Mouse (Mus musculus) retina, postnatal 1 day (tissue): Measurements from ENCODE around the gene Ncor2.

Experiments used
- DNase-seq: peaks from one replicate; pipeline ENCODE4 v3.0.0-alpha.2; 2012

The Ncor2 gene

DNA sequence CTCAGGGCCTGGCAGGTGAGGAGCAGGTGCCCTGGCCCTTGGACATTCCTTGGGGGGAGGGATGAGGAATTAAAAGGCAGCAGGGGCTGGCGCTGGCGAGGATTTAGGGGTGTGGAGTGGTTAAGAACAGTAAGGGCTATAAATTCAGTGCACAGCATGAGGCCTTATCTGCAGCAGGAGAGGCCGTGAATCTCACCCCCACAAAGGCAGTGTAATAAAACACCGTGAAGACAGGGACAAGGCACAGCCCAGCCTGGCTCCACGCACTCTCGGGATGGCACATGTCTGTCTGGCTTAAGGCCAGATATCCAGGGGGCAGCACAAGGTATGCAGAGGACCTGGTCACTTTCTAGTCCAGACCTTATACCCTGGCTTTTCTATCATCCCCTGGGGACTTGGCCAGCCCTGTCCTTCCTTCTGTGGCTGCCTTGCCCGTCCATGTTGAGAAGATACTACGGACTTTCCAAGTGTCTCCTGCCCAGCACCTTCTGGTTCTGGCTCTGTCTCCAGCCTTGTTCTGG, 93.9 kb downstream of the Ncor2 start:
- no peak for DNase-seq

DNA sequence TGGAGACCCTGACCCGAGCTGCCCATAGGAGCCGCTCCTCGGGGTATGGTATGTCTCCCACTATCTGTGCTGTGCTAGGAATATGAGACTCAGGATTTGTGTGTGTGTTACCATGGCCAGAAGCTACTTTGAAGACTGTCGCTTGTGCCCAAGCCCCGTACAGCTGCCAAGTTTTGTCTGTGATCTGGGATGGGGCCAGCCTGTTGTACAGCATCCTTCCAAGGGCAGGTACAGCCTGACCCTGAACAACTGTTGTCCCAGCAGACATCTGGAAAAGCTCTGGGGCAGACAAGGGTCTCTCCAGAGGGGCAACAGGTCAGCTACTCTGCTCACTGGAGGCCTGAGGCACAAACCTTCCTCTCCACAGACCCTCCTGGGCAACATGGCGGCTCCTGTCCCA, 95.3 kb downstream of the Ncor2 start:
- DNase-seq, result no peak

DNA sequence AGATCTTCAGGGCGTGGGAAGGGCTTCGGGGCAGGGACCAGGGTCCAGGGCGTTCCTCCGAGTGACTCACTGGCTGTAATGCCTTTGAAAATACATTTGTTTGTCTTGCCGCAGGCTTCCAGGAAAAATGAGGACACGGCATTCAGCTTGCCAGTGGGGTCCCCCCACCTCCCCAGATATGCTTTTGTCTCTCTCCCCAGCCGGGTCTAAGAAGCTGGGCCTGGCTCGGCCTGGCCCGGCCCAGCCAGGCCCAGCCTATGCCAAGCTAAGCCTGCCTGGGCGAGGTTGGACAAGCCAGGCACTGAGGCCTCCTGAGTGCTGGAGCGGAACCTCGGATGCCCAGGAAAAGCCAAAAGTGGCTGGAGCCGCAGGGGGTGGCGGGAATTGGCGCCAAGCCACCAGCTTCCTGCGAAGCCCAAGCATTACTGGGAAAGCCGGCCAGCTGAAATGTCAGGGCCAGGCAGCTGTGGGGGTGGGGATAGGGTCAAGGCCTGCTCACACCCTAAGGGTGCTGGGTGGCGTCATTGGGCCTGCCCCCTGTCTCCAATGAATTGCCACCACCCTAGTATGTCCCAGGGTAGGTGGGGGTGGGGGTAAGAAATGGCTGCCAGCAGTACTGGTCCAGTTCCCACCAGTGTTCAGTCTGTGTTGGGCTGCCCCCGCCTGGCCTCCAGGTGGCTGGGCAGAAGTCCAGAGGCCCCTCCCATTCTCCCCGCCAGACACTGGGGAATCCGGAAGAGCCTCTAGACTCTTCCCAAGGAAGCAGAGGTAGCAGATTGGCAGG, 97.5 kb downstream of the Ncor2 start:
- peak; percentile 86 for DNase-seq

DNA sequence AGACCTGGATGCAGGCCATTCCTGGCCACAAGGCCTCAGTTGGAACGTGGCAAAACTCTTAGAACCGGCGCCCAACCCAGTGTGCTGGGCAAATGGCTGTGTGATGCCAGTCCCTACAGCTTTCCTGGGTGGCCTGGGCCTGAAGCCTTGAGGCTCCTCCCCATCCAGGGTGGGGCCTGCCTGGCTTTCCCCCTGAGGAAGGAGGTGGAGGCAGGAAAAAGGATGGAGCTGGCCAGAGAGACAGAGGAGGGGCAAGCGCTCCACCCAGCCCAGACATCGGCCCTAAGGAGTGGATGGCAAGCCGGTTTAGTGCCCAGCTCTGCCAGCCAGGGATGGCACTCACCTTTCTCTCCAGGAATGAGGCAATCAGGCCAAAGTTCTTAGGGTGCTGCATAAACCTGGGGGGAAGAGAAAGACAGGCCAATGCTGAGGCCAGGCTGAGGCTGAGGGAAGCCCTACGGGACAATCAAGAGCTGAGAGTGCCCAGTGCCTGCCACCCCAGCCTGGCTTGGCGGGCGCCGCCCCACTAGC, 98.2 kb downstream of the Ncor2 start:
- no peak for DNase-seq

DNA sequence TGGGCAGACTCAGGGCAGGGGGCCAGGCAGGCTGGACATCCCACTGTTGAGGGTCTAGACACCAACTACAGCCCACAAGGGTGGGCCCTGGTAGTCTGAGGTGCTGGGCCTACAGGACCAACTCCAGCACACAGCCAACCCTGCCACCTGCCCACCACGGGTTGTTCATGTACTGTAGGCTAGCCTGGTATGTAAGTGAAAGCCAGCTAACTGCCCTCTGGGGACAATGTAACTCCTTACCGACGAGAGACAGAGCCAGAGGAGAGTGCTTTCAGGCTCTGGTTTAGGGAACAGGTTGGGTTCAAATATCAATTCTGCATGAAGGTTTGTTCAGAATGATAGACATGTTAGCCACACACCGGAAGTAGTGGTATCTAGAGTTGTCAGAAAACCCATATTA, 98.7 kb downstream of the Ncor2 start:
- no peak for DNase-seq

DNA sequence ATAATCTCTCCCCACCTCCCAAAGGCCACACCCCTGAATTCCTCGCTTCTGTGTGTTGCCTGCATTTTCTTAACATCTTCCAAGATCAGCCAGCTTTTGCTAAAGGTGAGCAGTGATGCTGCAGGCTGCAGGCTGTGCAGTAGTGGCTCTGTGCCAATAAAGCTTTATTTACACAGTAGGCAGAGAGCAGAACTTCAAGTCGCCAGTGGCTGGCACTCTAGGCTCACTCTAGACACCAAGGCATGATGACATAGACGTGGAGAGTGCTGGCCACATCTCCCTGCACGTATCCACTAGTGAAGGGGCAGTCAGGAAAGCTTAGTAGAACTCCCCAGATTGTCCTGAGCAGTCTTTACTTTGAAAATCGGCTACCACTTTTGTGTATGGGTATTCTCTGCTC, 100.8 kb downstream of the Ncor2 start:
- no peak for DNase-seq

DNA sequence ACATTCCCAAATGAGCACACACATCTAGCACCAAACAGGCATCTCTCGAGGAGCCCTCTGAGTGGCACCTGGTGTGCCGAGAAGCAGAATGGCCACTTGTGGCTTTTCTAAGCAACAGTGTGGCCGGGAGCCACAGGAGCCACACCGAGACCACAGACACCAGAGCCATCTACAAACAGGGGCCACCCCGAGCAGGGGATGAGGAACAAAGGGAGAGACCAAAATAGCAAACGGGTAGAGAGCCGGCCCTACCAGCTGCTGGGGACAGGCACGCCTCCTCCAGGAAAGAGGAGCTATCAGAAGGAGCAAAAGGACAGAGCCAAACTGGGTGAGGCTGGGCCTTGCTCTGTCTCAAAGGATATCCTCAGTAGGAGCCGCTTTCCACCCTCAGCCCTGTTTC, 102.8 kb downstream of the Ncor2 start:
- no peak for DNase-seq

DNA sequence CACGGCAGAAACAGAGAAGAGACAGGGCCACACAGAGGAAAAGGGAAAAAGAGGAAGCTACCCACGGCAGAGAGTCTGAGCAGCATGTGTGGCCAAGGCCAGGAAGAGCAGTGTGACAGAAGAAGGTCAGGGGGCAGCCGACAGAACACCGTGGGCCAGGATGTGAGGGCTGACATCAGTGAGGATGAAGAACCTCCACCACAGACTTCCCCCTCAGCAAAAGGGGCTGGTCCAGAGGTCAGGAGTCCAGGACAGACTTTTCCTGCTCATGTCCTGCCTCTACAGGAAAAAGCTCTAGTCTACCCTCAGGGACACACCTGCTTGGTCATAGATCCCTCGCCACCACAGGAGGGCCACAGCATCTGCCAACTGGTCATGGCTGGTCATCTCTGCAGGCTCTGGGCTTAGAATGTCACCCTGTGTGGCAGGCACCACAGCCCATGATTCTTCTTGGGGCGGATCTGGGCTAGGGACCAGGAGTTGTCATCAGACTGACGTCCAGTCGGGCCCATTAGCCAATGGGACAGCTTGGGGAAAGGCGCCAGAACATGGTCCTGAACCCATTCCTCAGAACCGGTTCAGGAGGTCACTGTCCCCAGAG, 104.3 kb downstream of the Ncor2 start:
- DNase-seq, result no peak

DNA sequence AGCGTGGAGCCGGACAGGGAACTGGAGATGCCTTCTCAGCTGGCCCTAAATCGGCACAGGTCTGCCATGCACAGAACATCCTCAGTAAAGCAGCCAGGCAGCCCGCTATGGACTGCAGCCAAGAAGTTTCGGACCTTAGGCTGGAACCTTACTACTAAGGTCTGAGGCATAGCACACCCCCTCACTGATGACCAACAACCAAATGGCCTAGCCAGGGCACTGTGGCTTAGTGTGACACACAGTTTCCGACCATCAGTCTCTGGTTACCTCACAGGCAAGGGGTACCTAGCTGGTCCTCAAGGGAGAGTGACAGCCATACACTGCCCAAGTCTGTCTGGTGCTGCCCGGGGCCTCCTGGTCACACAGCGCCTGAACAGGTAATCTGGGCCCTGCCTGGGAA, 105.1 kb downstream of the Ncor2 start:
- no peak for DNase-seq

DNA sequence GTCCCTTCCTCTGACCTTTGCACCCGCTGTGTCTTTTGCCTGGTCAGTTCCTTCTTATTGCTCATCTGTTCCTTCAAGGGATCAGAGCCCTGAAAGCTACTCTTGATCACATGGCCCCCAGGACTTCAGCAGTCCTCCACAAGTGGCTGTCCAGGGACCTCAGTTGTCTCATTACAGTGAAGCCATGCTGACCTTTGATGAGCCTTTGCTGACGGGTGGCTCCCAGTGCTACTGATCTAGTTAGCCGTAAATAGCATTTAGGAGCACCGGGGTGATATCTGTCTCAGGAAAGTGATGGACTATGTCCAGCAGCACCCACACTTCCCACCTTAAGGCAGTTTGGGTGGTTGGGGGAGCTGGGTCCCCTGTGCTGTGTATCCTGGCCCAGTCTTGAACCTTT, 105.7 kb downstream of the Ncor2 start:
- no peak for DNase-seq

DNA sequence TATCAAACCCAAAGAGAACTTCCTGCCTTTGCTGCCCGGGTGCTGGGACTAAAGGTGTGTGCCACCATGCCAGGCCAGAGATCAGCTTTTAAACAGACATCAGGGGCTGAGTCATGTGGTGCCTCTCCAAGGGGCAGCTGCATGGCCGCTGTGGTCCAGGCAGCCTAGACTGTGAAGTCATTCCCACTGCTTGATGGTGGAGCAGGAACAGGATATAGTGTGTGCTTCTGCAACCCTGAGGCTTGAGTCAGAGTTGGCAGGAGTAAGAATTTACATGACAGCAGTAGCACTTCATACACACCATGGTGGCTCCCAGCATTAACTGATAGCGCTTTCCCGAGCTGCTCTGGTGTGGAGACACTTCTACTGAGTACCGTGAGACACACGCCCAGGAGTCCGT, 106.6 kb downstream of the Ncor2 start:
- no peak for DNase-seq

DNA sequence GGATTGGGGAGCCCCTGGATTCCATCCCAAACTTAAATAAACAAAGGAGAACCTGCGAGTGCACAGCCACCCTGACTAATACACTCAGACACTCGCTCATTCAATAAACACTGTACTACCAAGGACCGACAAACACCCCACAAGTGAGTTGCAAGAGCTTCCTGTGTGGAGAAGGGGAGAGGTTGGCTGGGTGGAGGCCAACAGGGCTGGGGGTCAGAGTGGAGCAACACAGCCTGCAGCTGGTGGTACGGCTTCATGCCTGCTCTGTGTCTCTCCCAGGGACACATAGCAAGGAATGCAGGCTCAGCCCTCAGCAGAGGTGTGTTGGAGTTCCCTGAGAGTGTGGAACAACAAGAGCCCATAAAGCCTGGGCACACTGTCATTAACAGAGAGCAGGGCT, 107.1 kb downstream of the Ncor2 start:
- no peak for DNase-seq

DNA sequence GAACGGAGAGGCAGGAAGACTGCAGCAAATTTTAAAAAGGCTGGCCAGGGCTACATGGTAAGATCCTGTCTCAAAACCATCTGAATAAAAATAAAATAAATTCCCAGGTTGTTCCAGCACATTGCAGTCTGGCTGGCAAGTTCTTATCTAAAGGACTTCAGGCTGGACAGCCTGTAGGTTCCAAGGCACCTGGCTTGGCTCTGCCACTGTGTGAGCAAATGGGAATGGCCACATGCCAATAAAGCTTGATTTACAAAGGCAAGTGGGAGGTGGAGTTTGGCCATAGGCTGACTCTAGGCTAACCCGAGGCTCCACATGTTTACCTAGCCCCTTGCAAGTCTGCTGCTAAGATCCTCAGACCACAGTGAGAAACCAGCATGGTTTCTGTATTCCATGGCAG, 108.6 kb downstream of the Ncor2 start:
- no peak for DNase-seq

DNA sequence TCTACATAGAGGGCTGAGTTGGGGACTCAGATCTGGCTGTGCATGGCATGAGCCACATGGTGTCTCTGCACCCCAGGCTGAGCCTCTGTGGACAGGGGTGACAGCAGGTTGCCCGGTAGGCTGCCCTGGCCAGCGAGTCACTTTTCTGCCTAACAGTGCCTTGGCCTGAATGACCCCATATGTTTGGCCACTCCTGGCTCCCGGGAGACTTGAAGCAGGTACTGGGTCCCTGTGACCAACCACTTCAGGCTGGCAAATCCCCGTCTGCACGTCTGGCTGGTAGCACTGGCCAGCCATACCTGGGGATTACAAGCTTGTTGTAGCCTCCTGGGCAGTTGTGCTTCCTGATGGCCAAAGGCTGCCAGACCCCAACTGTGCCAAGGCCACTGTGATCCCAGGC, 109.1 kb downstream of the Ncor2 start:
- no peak for DNase-seq

DNA sequence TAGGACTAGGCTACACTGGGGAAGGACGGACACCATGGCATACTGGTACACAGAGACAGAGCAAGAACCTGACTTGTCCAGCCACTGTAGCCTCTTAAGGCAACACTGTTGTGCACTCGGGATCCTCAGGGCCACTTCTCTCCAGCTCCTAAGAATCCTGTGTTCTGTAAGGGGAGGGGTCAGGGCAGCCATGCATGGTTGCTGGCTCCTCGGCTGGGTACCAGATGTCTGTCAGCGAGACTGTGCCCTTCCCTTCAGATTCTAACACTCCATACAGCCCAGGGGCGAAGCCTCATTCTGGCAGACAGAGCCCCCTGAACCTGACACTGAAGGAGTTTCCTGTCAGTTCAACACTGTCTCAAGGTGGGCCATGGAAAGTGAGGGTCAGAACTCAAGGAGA, 109.6 kb downstream of the Ncor2 start:
- DNase-seq, result peak; percentile 36

DNA sequence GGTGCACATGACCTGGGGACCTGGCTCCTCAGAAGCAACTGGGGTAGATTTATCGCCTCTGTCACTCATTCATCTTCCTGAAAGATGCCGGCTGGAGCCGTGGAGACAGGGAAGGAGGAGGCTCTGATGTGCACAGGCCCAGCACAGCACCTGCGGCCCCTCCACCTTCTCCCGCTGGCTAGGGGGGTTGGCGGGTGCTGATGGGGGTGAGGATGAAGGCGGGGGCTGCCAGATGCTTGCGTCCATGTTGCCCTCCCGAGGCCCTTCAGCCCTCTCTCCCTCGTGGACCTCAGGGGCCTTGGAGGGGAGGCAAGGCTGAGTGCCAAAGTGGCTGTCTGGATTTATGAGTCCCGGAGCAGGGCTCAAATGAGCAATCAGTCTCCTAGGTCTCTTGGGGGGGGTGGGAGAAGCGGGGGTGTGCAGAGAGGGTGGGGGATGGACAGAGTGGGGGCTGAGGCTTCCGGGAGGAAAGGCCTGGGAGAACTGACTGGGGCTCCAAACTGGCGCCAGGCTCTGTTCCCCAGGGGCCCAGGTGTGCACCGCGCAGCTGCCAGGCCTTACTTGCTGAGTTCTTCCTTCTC, 110.6 kb downstream of the Ncor2 start:
- DNase-seq, result peak; percentile 24

DNA sequence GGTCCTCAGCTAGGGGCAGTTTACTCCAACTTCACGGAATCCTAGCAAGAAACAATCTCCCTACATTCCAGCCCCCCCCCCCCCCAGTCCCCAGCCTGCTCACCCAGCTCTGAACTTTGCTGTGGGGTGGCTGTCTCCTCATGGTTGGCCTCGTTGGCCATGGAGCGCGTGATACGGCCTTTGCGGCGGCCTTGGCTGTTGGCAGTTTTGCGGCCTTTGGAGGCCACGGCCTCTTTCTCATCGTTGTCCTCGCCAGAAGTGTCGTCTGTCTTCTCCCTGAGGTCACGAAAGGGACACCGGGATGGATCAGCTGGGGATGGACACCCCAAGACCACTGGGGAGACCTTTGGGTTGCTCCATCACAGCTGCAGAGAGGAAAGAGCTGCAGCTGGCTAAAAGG, 111.3 kb downstream of the Ncor2 start:
- no peak for DNase-seq

DNA sequence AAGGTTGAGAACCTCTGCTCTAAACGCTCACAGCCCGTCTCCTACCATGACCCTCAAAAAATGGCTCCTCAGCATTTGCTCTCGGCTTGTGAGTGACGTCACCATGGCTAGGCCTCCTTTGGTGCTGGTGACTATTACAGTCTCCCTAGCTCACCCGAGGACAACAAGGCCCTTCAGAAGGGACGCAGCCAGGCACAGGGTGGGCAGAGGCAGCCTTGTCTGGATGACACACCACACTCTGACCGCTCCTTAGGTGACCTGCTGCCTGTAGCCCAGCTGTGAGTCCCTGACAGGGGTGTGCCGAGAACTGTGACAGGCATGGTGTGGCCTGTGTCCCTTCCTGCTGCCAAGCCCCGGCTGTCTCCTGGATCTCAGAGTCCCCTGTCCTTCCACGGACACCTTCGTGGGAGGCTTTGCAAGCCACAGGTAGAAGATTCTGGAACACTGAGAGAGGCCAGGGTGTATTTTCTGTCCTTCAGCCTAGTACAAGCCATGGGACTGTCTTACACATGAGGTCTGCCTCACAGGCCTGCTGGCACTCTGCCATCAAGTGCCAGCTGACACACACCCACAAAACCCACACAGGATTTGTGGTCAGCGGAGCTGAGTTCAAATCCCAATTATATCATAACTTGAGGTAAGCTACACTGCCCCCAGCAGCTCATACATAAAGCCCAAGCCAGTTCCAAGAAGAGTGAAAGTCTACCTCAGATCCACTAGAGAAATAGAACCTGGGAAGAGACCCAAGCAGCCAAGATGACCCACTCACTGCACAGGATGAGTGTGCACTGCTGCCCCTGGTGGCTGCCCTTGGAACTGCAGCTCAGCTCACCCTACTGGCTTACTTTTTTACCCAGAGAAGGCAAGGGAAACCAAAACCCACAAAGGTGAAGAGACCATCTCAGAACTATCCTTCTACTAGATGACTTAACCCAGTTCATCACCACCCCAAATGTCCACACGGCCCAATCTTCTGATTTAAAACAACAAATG, 112.2 kb downstream of the Ncor2 start:
- DNase-seq, result peak; percentile 73

DNA sequence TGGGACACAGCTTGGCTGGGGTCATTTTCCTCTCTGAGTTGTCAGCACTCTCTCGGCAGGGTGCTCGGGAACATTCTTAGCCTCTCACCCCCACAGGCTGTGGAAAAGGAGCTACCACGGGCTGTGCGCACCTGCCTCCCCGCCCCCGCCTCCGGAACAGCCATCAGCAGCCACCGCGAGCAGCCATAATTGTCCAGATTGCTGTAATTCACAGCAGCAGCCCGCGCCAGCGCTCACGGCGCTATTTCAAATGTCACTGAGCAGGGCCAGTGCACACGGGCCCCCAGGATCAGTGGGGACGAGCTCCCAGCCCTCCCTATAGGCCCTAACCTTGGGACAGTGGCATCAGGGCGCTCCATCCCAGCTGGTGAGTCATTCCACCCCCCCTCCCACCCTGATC, 116.0 kb downstream of the Ncor2 start:
- peak; percentile 35 for DNase-seq

DNA sequence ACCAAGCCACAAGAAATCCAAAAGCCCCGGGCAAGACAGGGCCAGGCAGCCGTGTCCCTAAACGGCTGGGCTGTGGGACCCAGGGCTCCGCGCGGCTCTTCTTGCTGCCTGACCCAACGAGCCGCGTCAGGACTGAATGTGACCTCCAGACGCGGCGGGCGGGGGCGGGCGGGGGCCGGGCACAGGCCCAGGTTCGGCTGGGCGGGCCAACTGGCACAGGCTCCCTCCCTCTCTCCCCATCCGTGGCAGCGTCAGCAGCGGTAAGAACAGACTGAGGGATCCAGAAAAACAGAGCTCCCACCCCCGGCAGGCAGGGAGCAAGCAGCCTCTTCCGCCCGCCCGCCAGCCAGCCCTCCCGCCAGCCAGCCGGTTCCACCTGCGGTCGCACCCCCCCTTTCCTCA, 120.8 kb downstream of the Ncor2 start:
- DNase-seq, result peak; percentile 75

DNA sequence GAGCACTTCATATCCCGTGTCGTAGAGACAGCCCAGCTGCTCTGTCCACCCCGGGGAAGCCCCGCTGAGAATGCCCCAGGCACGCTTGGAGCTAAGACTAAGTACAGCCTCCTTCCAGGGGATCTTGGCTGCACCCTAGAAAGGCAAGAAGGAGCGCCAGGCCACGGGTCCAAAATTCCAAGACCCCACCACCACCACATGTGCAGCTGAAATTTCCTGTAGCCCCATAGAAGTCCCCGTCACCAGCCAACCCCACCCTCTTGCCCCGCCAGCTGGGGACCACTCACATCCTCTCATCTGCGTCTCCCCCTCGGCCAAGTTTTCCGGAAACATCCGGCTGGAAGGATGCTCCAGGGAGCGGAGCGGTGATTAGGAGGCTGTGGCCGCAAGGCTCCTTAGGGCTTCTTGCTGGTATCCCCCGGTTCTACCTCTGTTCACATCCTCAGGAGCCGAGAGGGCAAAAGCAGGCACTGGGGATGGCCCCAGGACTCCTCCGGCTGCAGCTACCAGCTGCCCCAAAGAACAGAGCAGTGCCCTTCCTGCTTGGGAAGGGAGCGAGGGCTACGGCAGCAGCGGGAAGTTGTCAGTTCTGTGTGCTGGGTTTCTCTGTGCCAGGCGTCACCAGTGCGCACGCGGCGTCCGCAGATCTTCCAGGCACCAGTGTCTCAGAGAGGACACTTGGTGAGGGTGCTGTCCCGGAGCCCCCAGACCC, 121.3 kb downstream of the Ncor2 start:
- DNase-seq, result no peak
